Mouse (Mus musculus): Measurements from ENCODE around the gene Ccdc78.

The Ccdc78 gene

GRCm38 (mm10) chr17:25809606-25810340 lies 23.4 kb downstream of the Ccdc78 start:
- DNase-seq (ENCODE audit: low spot score in 2 of 2), result no peak

GRCm38 (mm10) chr17:25810890-25811289 lies 24.5 kb downstream of the Ccdc78 start:
- no peak for DNase-seq (ENCODE audit: low spot score in 2 of 2)

GRCm38 (mm10) chr17:25813471-25813870 lies 27.1 kb downstream of the Ccdc78 start:
- peak; percentile 88 to 92 for DNase-seq (ENCODE audit: low spot score in 2 of 2)

DNA sequence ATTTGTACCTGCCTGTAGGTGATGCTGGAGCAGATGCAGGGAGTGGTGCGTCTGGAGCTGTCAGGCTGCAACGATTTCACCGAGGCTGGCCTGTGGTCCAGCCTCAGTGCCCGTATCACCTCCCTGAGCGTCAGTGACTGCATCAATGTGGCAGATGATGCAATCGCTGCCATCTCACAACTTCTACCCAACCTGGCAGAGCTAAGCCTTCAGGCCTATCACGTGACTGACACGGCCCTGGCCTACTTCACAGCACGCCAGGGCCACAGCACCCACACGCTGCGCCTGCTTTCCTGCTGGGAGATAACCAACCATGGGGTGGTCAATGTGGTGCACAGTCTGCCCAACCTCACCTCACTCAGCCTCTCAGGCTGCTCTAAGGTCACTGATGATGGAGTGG lies 31.3 kb downstream of the Ccdc78 start:
- DNase-seq (ENCODE audit: low spot score in 2 of 2), result no peak

DNA sequence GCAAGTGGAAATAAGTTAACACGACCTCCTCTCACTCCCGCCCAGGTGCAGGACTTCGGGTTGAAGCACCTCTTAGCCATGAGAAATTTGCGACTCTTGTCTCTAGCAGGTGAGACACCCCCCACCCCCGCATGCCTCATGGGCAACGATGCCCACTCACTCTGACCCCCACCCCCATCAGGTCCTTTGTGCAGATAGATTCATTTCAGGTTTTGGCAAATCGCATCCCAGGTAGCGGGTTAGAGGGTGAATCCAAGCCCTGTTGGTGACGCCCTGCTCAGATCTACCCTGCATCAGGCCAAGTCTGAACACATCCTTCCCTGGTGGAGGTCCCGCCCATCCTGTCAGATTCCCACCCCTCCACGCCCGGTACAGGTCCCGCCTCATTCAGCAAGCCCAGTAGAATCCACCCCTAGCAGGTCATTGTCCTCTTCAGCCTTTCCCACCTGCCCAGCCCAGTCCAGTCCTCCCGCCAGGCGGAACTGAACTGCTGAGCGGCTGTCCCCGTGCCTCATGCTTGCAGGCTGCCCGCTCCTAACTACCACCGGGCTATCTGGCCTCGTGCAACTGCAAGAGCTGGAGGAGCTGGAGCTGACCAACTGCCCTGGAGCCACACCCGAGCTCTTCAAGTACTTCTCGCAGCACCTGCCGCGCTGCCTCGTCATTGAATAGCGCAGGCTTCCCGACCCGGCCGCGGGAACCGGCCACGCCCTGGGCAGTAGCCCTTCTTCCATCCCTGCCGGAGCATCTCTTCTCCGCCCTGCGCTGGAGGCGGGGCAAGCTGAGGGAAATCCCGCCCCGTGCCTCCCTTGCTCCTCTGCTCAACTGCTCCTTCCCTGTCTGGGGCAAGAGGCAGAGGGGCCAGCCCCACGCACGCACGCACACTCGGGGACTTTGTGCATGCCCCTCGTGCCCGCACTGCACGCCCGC lies 32.7 kb downstream of the Ccdc78 start:
- no peak for DNase-seq (ENCODE audit: low spot score in 2 of 2)

DNA sequence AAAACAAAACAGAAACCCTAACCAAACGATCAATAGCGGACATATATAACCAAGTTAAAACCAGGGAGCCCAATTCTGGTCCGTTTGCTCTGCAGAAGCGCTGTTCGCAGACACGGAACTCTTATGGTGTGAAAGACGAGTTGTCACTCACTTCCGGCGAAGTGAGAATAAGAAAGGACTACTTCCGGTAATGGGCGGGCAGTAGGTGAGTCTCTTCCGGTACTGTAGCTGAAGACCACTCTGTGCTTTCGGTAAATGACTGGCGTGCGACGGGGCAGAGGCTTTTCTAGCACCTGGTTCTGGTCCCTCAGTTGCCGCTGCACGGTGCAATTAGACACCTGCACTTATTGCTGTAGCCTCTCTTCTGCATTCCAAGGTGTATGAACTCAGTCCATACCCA lies 37.1 kb downstream of the Ccdc78 start, which contains the start of gene Wdr24:
TSS of gene Wdr24 (plus strand) at position 176 of the 400 bp plus-strand sequence.
- DNase-seq (ENCODE audit: low spot score in 2 of 2), result peak in 1 of 2 experiments; percentile 71

DNA sequence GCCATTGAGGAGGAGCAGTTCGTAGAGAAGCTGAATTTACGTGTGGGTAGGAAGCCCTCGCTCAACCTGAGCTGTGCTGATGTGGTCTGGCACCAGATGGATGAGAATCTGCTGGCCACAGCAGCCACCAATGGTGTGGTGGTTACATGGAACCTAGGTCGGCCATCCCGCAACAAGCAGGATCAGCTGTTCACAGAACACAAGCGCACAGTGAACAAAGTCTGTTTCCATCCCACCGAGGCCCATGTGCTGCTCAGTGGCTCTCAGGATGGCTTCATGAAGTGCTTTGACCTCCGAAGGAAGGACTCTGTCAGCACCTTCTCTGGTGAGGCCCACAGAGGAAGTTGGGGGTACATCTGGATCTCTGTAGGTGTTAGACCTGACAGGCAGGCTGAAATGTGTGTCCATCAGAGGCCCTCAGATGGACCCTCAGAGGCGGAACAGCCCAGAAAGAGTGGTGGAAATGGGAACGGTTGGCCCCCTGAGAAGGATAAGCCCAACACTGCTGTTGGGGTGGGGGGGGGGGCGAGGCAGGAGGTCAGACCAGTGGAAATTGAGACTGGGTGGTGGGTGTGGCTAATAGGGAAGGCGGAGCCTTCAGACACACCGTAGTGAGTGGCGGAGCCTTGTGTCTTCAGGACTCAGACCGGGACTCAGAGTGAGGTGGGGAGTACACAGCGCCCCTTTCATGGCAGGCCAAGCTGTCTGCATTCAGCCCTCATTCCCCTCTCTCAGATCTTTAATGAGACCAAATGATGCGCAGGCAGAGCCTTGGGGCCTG lies 38.2 kb downstream of the Ccdc78 start:
- no peak for DNase-seq (ENCODE audit: low spot score in 2 of 2)

DNA sequence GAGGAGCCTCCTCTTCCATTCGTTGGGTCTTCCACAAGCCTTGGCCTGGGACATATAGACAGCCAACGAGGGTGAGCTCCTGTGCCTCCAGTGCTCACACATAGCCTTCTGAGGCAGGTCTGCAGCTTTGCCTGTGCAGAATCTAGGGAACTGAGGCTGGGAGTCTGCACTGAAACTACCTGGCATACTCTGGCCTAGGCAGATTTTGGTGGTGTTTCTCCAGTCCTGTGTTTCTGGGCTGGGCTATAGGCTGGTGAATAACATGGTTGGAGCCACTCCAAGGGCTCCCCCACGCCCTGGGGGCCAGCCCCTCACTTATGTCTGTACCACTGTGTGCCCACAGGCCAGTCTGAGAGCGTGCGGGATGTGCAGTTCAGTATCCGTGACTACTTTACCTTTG lies 38.9 kb downstream of the Ccdc78 start:
- DNase-seq (ENCODE audit: low spot score in 2 of 2), result no peak

DNA sequence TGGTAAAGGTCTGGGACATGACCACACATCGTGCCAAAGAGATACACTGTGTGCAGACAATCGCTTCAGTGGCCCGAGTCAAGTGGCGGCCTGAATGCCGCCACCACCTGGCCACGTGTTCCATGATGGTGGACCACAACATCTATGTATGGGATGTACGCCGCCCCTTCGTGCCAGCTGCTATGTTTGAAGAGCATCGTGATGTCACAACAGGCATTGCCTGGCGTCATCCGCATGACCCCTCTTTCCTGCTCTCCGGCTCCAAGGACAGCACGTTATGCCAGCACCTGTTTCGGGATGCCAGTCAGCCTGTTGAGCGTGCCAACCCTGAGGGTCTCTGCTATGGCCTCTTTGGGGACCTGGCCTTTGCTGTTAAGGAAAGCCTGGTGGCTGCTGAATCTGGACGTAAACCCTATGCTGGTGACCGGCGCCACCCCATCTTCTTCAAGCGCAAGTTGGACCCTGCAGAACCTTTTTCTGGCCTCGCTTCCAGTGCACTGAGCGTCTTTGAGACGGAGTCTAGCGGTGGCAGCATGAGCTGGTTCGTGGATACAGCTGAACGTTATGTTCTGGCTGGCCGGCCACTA lies 39.7 kb downstream of the Ccdc78 start:
- no peak for DNase-seq (ENCODE audit: low spot score in 2 of 2)

GRCm38 (mm10) chr17:25827011-25827410 lies 40.6 kb downstream of the Ccdc78 start:
- DNase-seq (ENCODE audit: low spot score in 2 of 2), result no peak

DNA sequence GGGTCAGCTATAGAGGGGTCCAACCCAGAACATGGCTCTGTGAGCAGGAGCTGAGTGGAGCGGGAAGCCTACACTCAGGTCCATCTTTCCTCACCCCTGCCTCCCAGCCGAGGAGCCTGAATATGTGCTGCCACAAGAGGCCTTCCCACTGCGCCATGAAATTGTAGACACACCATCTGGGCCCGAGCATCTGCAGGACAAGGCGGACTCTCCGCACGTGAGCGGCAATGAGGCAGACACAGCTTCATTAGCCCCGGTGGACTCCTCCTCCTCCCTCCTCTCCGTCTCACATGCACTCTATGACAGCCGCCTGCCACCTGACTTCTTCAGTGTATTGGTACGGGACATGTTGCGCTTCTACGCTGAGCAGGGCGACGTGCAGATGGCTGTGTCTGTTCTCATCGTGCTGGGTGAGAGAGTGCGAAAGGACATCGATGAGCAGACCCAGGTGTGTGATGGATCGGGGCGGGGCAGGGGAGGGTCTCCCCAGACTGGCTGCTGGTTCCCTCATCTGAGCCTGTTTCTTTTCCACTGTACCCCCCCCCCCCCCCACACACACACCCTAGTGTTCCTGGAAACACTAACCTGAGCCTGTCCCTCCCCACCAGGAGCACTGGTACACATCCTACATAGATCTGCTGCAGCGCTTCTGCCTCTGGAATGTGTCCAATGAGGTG lies 41.3 kb downstream of the Ccdc78 start:
- no peak for DNase-seq (ENCODE audit: low spot score in 2 of 2)

DNA sequence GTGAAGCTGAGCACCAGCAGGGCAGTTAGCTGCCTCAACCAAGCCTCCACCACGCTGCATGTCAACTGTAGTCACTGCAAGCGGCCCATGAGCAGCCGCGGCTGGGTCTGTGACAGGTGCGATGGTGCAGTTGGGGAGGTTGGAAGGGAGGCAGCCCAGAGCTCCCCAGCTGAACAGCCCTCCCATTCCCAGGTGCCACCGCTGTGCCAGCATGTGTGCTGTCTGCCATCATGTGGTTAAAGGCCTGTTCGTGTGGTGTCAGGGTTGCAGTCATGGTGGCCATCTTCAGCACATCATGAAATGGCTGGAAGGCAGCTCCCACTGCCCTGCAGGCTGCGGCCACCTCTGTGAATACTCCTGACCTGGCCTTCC lies 41.8 kb downstream of the Ccdc78 start:
- DNase-seq (ENCODE audit: low spot score in 2 of 2), result no peak

DNA sequence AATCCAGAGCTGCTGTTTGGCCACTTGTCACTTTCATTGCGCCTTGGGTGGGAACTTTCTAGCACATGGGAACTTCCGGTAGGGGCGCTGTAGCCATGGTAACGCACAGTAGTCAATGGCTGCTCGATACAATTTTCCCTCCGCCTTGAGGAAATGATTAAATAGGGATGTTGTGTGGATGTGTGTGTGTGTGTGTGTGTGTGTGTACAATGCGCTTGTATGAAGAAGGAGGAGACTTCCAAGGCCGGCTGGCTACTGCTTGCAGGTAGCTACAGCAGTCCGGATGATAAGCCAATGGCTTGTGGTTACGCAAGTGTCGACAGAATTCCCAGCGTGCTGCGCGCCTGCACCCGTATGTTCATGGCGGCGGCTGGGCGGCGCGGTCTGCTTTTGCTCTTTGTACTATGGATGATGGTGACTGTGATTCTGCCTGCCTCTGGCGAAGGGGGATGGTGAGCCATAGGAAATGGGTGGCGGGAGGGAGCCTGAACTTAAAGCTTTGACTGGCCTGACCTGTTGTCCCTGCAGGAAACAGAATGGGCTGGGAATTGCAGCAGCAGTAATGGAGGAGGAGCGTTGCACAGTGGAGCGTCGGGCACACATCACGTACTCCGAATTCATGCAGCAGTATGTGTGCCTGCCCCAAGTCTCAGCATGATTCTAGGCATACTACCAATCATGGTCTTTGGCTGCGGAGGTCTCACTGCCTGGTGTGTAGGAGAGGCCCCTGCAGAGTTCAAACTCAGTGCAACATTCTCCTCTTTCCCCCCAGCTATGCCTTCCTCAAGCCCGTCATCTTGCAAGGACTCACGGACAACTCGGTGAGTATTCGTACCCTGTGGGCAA lies 42.6 kb downstream of the Ccdc78 start, which contains the start of gene Jmjd8:
TSS of gene Jmjd8 (plus strand) at position 156 of the 846 bp plus-strand sequence.
- DNase-seq (ENCODE audit: low spot score in 2 of 2), result peak; percentile 82

GRCm38 (mm10) chr17:25829558-25830017 lies 43.2 kb downstream of the Ccdc78 start:
- no peak for DNase-seq (ENCODE audit: low spot score in 2 of 2)

GRCm38 (mm10) chr17:25830200-25830753 lies 43.9 kb downstream of the Ccdc78 start:
- no peak for DNase-seq (ENCODE audit: low spot score in 2 of 2)

DNA sequence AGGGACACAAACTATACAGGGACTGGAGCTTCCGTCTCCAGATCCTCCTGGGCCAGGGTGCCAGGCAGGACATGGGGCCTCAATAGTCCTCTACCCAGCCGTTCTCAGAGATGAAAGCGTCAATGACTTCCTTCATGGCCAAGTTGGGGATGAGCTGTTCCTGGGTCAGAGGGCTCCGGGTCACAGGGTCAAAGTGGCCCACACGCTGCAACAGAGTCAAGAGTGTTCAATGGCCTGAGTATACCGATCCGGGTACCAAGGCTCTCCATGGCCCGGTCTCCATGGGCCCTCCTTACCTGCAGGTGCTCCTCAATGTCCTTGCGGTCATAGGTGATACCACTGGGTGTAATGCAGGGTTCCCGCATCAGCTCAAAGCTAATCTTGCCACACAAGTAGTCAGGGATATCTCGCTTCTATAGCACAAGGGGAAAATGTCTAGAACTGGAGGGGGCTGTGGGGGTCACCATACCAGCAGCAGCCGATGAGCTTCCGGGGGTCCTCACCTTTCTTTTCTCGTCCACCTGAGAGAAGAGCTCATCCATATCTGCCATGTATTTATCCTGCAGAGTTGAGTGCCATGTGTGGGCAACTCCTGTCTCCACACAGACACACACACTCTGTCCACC lies 44.5 kb downstream of the Ccdc78 start:
- no peak for DNase-seq (ENCODE audit: low spot score in 2 of 2)

DNA sequence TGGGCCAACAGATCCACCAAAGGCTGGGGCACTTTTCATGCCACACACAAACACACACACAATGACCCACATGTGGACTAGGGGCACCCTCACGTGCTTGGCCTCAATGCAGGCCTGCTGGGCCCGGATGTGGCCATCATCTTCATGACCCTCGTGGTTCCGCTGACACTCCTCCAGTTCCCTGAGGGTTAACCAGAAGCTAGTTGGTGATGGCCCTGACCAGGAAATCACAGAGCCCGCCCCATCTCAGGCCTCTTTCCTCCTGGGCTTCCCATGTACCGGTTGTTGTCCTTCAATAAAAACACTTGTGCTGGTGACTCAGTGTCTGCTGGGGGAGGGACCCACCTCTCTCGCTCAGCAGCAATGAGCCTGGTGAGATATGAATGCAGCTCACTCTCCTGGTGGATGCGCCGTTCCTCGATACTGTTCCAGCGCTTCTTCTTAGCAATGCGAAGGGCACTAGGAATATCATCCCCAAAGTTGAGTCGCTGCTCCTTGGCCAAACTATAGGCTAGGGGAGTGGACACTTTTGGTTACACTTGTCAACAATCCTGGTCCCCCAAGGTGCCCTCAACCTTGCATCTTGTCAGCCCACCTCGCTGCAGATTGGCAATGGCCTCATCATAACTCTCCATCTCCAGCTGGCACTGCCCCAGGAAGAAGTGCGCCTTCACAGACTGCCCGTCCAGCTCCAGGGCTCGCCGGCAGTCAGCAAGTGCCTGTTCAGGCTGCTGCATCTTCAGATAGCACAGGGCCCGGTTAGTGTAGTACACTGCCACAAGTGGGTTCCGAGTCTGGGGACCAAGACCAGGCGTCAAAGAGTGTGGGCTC lies 45.3 kb downstream of the Ccdc78 start:
- no peak for DNase-seq (ENCODE audit: low spot score in 2 of 2)

Measured in right cerebral cortex, postnatal 36 days (tissue).